Mouse (Mus musculus): Measurements from ENCODE around the gene Tm4sf19. TPM values are rescaled to one million over a fixed set of nuclear protein-coding genes. Genes with fewer than 3 reads are reported as not detected.

The Tm4sf19 gene
- polyA plus RNA-seq, 1 experiment = not detected

DNA sequence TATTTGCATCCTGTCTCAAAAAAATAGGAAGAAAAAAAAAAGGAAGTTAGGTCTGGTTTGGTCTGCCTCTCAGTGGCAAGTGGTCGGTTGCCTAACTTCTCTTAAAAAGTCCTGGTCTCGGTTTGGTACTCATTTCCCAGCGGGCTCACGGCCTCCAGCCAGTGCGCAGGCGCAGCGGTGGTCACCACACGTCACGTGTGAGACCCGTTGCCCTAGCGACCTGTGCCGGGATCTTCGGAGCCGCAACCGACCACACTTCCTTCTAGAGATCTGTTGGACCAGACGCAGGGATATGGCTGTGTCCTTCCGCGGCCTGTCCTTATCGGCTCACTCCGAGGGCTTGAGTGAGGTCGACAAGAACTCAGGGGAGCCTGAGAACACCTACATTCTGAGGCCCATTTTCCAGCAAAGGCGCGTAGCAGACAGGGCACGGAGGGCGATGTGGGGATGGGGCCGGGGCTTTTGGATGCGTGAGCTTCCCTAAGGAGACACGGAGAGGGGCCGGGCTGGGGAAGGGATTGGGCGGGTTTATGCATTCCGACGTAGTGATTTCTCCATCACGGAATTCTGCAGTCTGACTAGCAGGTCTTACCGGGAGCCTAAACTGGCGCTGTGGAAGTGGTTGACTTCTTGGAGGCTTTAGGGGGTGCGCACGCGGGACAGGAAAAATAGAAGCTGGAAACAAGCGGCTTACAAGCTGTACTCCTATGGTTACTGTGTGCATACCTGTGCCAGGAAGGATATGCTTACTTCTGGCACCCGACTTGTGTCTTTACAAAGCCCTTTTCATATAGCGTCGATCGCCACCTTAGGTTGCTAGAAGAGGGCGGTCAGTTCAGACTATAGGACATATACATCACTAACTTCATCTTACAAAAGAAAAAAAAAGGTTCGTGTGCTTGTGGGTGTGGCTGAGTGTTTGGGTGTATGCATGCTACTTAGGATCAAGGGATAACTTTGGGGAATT is 19.5 kb downstream of the Tm4sf19 start, which contains the start of gene Tctex1d2:
Gene Tctex1d2 (plus strand): TSS at position 186 of the 967 bp plus-strand sequence.
- 0 out of 2 replicates have a peak within 1 kb of the TSS, but pooled peaks have one; percentile 5 for H3K27ac ChIP-seq (ENCODE audit: insufficient read depth, low read length)
- H3K4me1 ChIP-seq (ENCODE audit: control insufficient read depth, insufficient read depth, low read length) = peaks cover 2% of the 10 kb centered on the region; the same call in 1 of the 2 replicates
- peak within 1 kb of the TSS; percentile 68 for H3K4me3 ChIP-seq (ENCODE audit: insufficient read depth, low read length)
- no peak for TF ChIP-seq CTCF (IDR thresholded peaks at IDR 0.05; ENCODE audit: extremely low read depth, insufficient read depth, low read length)
- peak; percentile 87 for TF ChIP-seq POLR2A (IDR thresholded peaks at IDR 0.05; ENCODE audit: extremely low read depth, insufficient read depth, low read length)

GRCm38 (mm10) chr16:32427506-32427905 is 27.2 kb downstream of the Tm4sf19 start:
- Histone ChIP-seq H3K4me1 (ENCODE audit: control insufficient read depth, insufficient read depth, low read length) (peaks cover 2% of the 10 kb centered on the region), H3K4me3 (ENCODE audit: insufficient read depth, low read length) (no peak overlapping the region), H3K27ac (ENCODE audit: insufficient read depth, low read length) (no peak overlapping the region)
- no peak for TF ChIP-seq CTCF (IDR thresholded peaks at IDR 0.05; ENCODE audit: extremely low read depth, insufficient read depth, low read length)
- no peak for TF ChIP-seq POLR2A (IDR thresholded peaks at IDR 0.05; ENCODE audit: extremely low read depth, insufficient read depth, low read length)

GRCm38 (mm10) chr16:32430474-32431046 is 30.3 kb downstream of the Tm4sf19 start, which contains the start of gene Pcyt1a:
Gene Pcyt1a, plus strand, starts transcription at chr16:32430921.
- TF ChIP-seq POLR2A (IDR thresholded peaks at IDR 0.05; ENCODE audit: extremely low read depth, insufficient read depth, low read length) (peak; percentile 72), CTCF (IDR thresholded peaks at IDR 0.05; ENCODE audit: extremely low read depth, insufficient read depth, low read length) (no peak)
- H3K27ac ChIP-seq (ENCODE audit: insufficient read depth, low read length) = peak within 1 kb of the TSS; percentile 80

GRCm38 (mm10) chr16:32431047-32431591 is 30.8 kb downstream of the Tm4sf19 start:
- peaks cover 2% of the 10 kb centered on the region for H3K4me1 ChIP-seq (ENCODE audit: control insufficient read depth, insufficient read depth, low read length)
- H3K27ac ChIP-seq (ENCODE audit: insufficient read depth, low read length) = peak overlapping the region; percentile 80
- TF ChIP-seq POLR2A (IDR thresholded peaks at IDR 0.05; ENCODE audit: extremely low read depth, insufficient read depth, low read length) (no peak), CTCF (IDR thresholded peaks at IDR 0.05; ENCODE audit: extremely low read depth, insufficient read depth, low read length) (no peak)
- peak overlapping the region; percentile 98 for H3K4me3 ChIP-seq (ENCODE audit: insufficient read depth, low read length)

More at GRCm38 (mm10) chr16:32430474-32431046, 30.3 kb downstream of the Tm4sf19 start, which contains the start of gene Pcyt1a:
- peaks cover 2% of the 10 kb centered on the region for H3K4me1 ChIP-seq (ENCODE audit: control insufficient read depth, insufficient read depth, low read length)
- H3K4me3 ChIP-seq (ENCODE audit: insufficient read depth, low read length) = peak within 1 kb of the TSS; percentile 98

DNA sequence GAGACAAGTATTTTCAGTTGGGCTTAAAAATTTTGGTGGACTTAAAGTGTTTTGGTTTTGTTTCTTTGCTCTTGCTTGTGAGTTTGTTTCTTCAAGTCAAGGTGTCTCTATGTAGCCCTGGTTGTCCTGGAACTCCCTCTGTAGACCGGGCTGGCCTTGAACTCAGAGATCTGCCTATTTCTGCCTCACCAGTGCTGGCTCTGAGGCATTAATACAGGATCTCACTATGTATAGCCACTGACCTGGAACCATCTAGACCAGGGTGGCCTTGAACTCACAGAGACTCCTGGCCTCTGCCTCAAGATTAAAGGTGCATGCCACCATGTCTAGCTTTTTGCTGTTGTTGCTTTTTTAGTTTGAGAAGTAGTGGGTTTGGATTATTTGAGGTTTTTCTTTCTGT is 31.6 kb downstream of the Tm4sf19 start:
- H3K4me3 ChIP-seq (ENCODE audit: insufficient read depth, low read length) = no peak overlapping the region; the same call in 1 of the 2 replicates
- H3K27ac ChIP-seq (ENCODE audit: insufficient read depth, low read length) = no peak overlapping the region
- H3K4me1 ChIP-seq (ENCODE audit: control insufficient read depth, insufficient read depth, low read length) = peaks cover 2% of the 10 kb centered on the region
- TF ChIP-seq POLR2A (IDR thresholded peaks at IDR 0.05; ENCODE audit: extremely low read depth, insufficient read depth, low read length) = no peak
- no peak for TF ChIP-seq CTCF (IDR thresholded peaks at IDR 0.05; ENCODE audit: extremely low read depth, insufficient read depth, low read length)

- Histone ChIP-seq H3K4me3 (ENCODE audit: insufficient read depth, low read length) (no peak overlapping the region), H3K27ac (ENCODE audit: insufficient read depth, low read length) (no peak overlapping the region), H3K4me1 (ENCODE audit: control insufficient read depth, insufficient read depth, low read length) (peaks cover 2% of the 10 kb centered on the region)
- TF ChIP-seq CTCF (IDR thresholded peaks at IDR 0.05; ENCODE audit: extremely low read depth, insufficient read depth, low read length) = no peak
- TF ChIP-seq POLR2A (IDR thresholded peaks at IDR 0.05; ENCODE audit: extremely low read depth, insufficient read depth, low read length) = no peak
Observed at GRCm38 (mm10) chr16:32433138-32433537, 32.8 kb downstream of the Tm4sf19 start.

GRCm38 (mm10) chr16:32434066-32434465 is 33.8 kb downstream of the Tm4sf19 start:
- H3K4me3 ChIP-seq (ENCODE audit: insufficient read depth, low read length) = no peak overlapping the region
- H3K27ac ChIP-seq (ENCODE audit: insufficient read depth, low read length) = no peak overlapping the region
- TF ChIP-seq CTCF (IDR thresholded peaks at IDR 0.05; ENCODE audit: extremely low read depth, insufficient read depth, low read length) (no peak), POLR2A (IDR thresholded peaks at IDR 0.05; ENCODE audit: extremely low read depth, insufficient read depth, low read length) (no peak)
- H3K4me1 ChIP-seq (ENCODE audit: control insufficient read depth, insufficient read depth, low read length) = peaks cover 2% of the 10 kb centered on the region

GRCm38 (mm10) chr16:32434691-32435090 is 34.4 kb downstream of the Tm4sf19 start:
- Histone ChIP-seq H3K4me3 (ENCODE audit: insufficient read depth, low read length) (no peak overlapping the region), H3K4me1 (ENCODE audit: control insufficient read depth, insufficient read depth, low read length) (peaks cover 2% of the 10 kb centered on the region), H3K27ac (ENCODE audit: insufficient read depth, low read length) (no peak overlapping the region)
- TF ChIP-seq POLR2A (IDR thresholded peaks at IDR 0.05; ENCODE audit: extremely low read depth, insufficient read depth, low read length) = no peak
- no peak for TF ChIP-seq CTCF (IDR thresholded peaks at IDR 0.05; ENCODE audit: extremely low read depth, insufficient read depth, low read length)

DNA sequence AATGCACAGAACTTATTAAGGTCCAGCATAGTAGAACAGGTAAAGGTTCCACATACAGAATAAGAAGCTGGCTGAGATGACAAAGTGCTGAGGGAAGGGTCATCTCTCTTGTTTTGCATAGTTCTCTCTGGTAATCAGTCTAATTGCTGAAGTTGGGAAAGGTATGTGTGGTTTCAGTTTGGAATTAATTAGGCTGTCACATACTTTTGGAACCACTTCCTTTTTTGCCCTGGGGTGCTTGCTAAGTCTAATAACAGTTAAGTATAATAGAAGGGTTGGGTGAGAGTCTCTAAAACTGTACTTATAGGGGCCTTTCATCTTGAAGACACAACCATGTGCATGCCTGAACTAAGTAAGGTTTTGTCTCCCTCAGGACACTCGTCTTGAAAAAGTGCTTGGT is 36.4 kb downstream of the Tm4sf19 start:
- no peak overlapping the region for H3K4me3 ChIP-seq (ENCODE audit: insufficient read depth, low read length)
- H3K27ac ChIP-seq (ENCODE audit: insufficient read depth, low read length) = no peak overlapping the region
- TF ChIP-seq POLR2A (IDR thresholded peaks at IDR 0.05; ENCODE audit: extremely low read depth, insufficient read depth, low read length) (no peak), CTCF (IDR thresholded peaks at IDR 0.05; ENCODE audit: extremely low read depth, insufficient read depth, low read length) (no peak)
- H3K4me1 ChIP-seq (ENCODE audit: control insufficient read depth, insufficient read depth, low read length) = peaks cover 2% of the 10 kb centered on the region

Data from cortical plate, adult 2 months (tissue).